ENCODE assay signal across 8 mouse cellular contexts in genomic region chr10:80700732-80701131, GRCm38 (mm10). TPM values are rescaled to one million over a fixed set of nuclear protein-coding genes. Genes with fewer than 3 reads are reported as not detected.
DNase-seq lines count a peak whose midpoint lies in the region; ATAC-seq and TF ChIP-seq lines count a peak whose summit lies in the region.

No protein-coding gene starts in this region.

- no peak for TF ChIP-seq CTCF in heart, adult 2 months (IDR thresholded peaks at IDR 0.05)
- no peak for TF ChIP-seq CTCF in E14TG2a.4 (conservative IDR thresholded peaks at IDR 0.05; ENCODE audit: low read length)

- DNase-seq in heart, embryonic 10.5 days (ENCODE audit: low spot score), result no peak
- no peak for DNase-seq in heart, adult 2 months
- DNase-seq in midbrain, embryonic 10.5 days (ENCODE audit: low spot score), result no peak
- DNase-seq in yolk sac, embryonic 10.5 days (ENCODE audit: low spot score), result peak; percentile 18
- DNase-seq in adrenal gland, postnatal 36 days, result no peak
- no peak for DNase-seq in lung, postnatal 10 days

- WGBS in heart, embryonic 10.5 days, result 41% methylated on average over 4 of the region's 4 CpGs
- WGBS in heart, adult 2 months, result 39% methylated on average over 4 of the region's 4 CpGs
- 50% methylated on average over 4 of the region's 4 CpGs for WGBS in midbrain, embryonic 10.5 days

- peak overlapping the region; percentile 90; the same call in 1 of the 2 replicates for H3K27ac ChIP-seq in heart, embryonic 10.5 days
- H3K27ac ChIP-seq in heart, adult 2 months, result no peak overlapping the region; the same call in 1 of the 2 replicates
- no peak overlapping the region for H3K27ac ChIP-seq in midbrain, embryonic 10.5 days (replicated peaks)

- H3K4me1 ChIP-seq in heart, embryonic 10.5 days, result peaks cover 76% of the 10 kb centered on the region
- peaks cover 3% of the 10 kb centered on the region; the same call in 1 of the 2 replicates for H3K4me1 ChIP-seq in heart, adult 2 months (ENCODE audit: control insufficient read depth, insufficient read depth, low read length)
- peaks cover 78% of the 10 kb centered on the region for H3K4me1 ChIP-seq in E14TG2a.4 (replicated peaks; ENCODE audit: low read depth, low read length)
- H3K4me1 ChIP-seq in midbrain, embryonic 10.5 days, result peaks cover 46% of the 10 kb centered on the region

- intact Hi-C loops in heart, adult 2 months (cut with DNase I), result loop anchor here (5.0 kb wide), 1 partner anchor 268 kb away; the partner anchor contains the start of gene Tcf3

- no peak for TF ChIP-seq EP300 in heart, adult 2 months (IDR thresholded peaks at IDR 0.05; ENCODE audit: insufficient read depth, low read depth, low read length)

- H3K4me3 ChIP-seq in heart, embryonic 10.5 days, result peak overlapping the region; percentile 77
- H3K4me3 ChIP-seq in heart, adult 2 months, result no peak overlapping the region
- peak overlapping the region; percentile 89 for H3K4me3 ChIP-seq in E14TG2a.4 (replicated peaks; ENCODE audit: low read length)
- H3K4me3 ChIP-seq in midbrain, embryonic 10.5 days, result peak overlapping the region; percentile 70

- no peak overlapping the region for H3K9ac ChIP-seq in heart, adult 2 months (ENCODE audit: low read depth, low read length)

- no peaks in the 10 kb centered on the region for H3K9me3 ChIP-seq in heart, embryonic 10.5 days
- no peaks in the 10 kb centered on the region for H3K9me3 ChIP-seq in E14TG2a.4 (ENCODE audit: low read length)
- no peaks in the 10 kb centered on the region for H3K9me3 ChIP-seq in midbrain, embryonic 10.5 days (replicated peaks)

- TF ChIP-seq POLR2A in heart, adult 2 months (IDR thresholded peaks at IDR 0.05; ENCODE audit: insufficient read depth, low read depth, low read length), result no peak

- H3K79me2 ChIP-seq in heart, adult 2 months (replicated peaks; ENCODE audit: control insufficient read depth, insufficient read depth, low read length), result no peaks in the 10 kb centered on the region

- peaks cover 20% of the 10 kb centered on the region for H3K36me3 ChIP-seq in heart, embryonic 10.5 days
- no peaks in the 10 kb centered on the region; the same call in 1 of the 2 replicates for H3K36me3 ChIP-seq in heart, adult 2 months (ENCODE audit: control insufficient read depth, insufficient read depth, low read length)
- H3K36me3 ChIP-seq in E14TG2a.4 (ENCODE audit: insufficient read depth, low read length), result peaks cover 39% of the 10 kb centered on the region
- H3K36me3 ChIP-seq in midbrain, embryonic 10.5 days, result peaks cover 9% of the 10 kb centered on the region

- no peaks in the 10 kb centered on the region for H3K27me3 ChIP-seq in heart, embryonic 10.5 days (ENCODE audit: insufficient read depth, poor library complexity, severe bottlenecking)
- H3K27me3 ChIP-seq in heart, adult 2 months (ENCODE audit: control insufficient read depth, insufficient read depth, low read length), result no peaks in the 10 kb centered on the region
- H3K27me3 ChIP-seq in E14TG2a.4 (ENCODE audit: insufficient read depth, low read length), result no peaks in the 10 kb centered on the region
- no peaks in the 10 kb centered on the region for H3K27me3 ChIP-seq in midbrain, embryonic 10.5 days (ENCODE audit: low read depth, poor library complexity, severe bottlenecking)

- peak; percentile 14 for ATAC-seq in granulocyte monocyte progenitor cell, adult 5-6 weeks (replicated peaks; ENCODE audit: poor library complexity, severe bottlenecking)

RNA-seq across cellular contexts. Expression of gene Mob3a, which starts 1.0 kb away (rescaled TPM):
- 54.8 and 56.8 TPM in 2 replicates for polyA plus RNA-seq in heart, embryonic 10.5 days (2016; fragmentation: Nextera tagmentation; extraction: Ambion mirVana)
- 1 to 10 TPM; 7.4 to 7.6 TPM for total RNA-seq in heart, adult 2 months (2021)
- polyA plus RNA-seq in heart, adult 2 months (2012; rRNA removed), result 11.7 and 13.6 TPM in 2 replicates
- total RNA-seq in granulocyte monocyte progenitor cell, adult 5-6 weeks (2014; fragmentation: Nextera tagmentation), result 34.1 and 37.2 TPM in 2 replicates
- total RNA-seq in granulocyte monocyte progenitor cell, adult 5-6 weeks (2017), result 34.2 and 59.8 TPM in 2 replicates
- 69.9 and 73.9 TPM in 2 replicates for polyA plus RNA-seq in midbrain, embryonic 10.5 days (2016; fragmentation: Nextera tagmentation; extraction: Ambion mirVana)
- total RNA-seq in adrenal gland, postnatal 36 days (2021), result 10 to 100 TPM; 19.4 to 20.1 TPM

RNA-seq across cellular contexts. Expression of gene Izumo4, which starts 1.3 kb away (rescaled TPM):
- 12.8 and 14.4 TPM in 2 replicates for polyA plus RNA-seq in heart, embryonic 10.5 days (2016; fragmentation: Nextera tagmentation; extraction: Ambion mirVana)
- total RNA-seq in heart, adult 2 months (2021), result 1 to 10 TPM; 3.4 to 3.8 TPM
- 13.3 and 15.6 TPM in 2 replicates for polyA plus RNA-seq in heart, adult 2 months (2012; rRNA removed)
- 9.0 and 17.3 TPM in 2 replicates for total RNA-seq in granulocyte monocyte progenitor cell, adult 5-6 weeks (2014; fragmentation: Nextera tagmentation)
- 7.1 and 7.8 TPM in 2 replicates for total RNA-seq in granulocyte monocyte progenitor cell, adult 5-6 weeks (2017)
- 8.9 and 15.7 TPM in 2 replicates for polyA plus RNA-seq in midbrain, embryonic 10.5 days (2016; fragmentation: Nextera tagmentation; extraction: Ambion mirVana)
- total RNA-seq in adrenal gland, postnatal 36 days (2021), result 10 to 100 TPM in 1 of 2 experiments, 1 to 10 TPM in 1; 9.9 to 16.6 TPM

RNA-seq across cellular contexts. Expression of gene Mknk2, which starts 22.8 kb away (rescaled TPM):
- 90.8 and 92.0 TPM in 2 replicates for polyA plus RNA-seq in heart, embryonic 10.5 days (2016; fragmentation: Nextera tagmentation; extraction: Ambion mirVana)
- total RNA-seq in heart, adult 2 months (2021), result 100 to 1,000 TPM; 176 to 229 TPM
- 199 and 208 TPM in 2 replicates for polyA plus RNA-seq in heart, adult 2 months (2012; rRNA removed)
- 49.2 and 63.3 TPM in 2 replicates for total RNA-seq in granulocyte monocyte progenitor cell, adult 5-6 weeks (2014; fragmentation: Nextera tagmentation)
- 37.7 and 58.0 TPM in 2 replicates for total RNA-seq in granulocyte monocyte progenitor cell, adult 5-6 weeks (2017)
- polyA plus RNA-seq in midbrain, embryonic 10.5 days (2016; fragmentation: Nextera tagmentation; extraction: Ambion mirVana), result 82.7 and 84.7 TPM in 2 replicates
- 100 to 1,000 TPM; 178 to 198 TPM for total RNA-seq in adrenal gland, postnatal 36 days (2021)

RNA-seq across cellular contexts. Expression of gene Ap3d1, which starts 41.3 kb away (rescaled TPM):
- 53.1 and 60.4 TPM in 2 replicates for polyA plus RNA-seq in heart, embryonic 10.5 days (2016; fragmentation: Nextera tagmentation; extraction: Ambion mirVana)
- 10 to 100 TPM; 40.2 to 42.6 TPM for total RNA-seq in heart, adult 2 months (2021)
- polyA plus RNA-seq in heart, adult 2 months (2012; rRNA removed), result 52.9 and 66.5 TPM in 2 replicates
- 43.2 and 47.8 TPM in 2 replicates for total RNA-seq in granulocyte monocyte progenitor cell, adult 5-6 weeks (2014; fragmentation: Nextera tagmentation)
- total RNA-seq in granulocyte monocyte progenitor cell, adult 5-6 weeks (2017), result 34.5 and 42.2 TPM in 2 replicates
- 57.1 and 62.5 TPM in 2 replicates for polyA plus RNA-seq in midbrain, embryonic 10.5 days (2016; fragmentation: Nextera tagmentation; extraction: Ambion mirVana)
- 10 to 100 TPM; 80.3 to 99.6 TPM for total RNA-seq in adrenal gland, postnatal 36 days (2021)

RNA-seq across cellular contexts. Expression of gene Btbd2, which starts 43.9 kb away (rescaled TPM):
- 59.0 and 69.9 TPM in 2 replicates for polyA plus RNA-seq in heart, embryonic 10.5 days (2016; fragmentation: Nextera tagmentation; extraction: Ambion mirVana)
- 10 to 100 TPM; 43.7 to 44.2 TPM for total RNA-seq in heart, adult 2 months (2021)
- 57.3 and 60.1 TPM in 2 replicates for polyA plus RNA-seq in heart, adult 2 months (2012; rRNA removed)
- total RNA-seq in granulocyte monocyte progenitor cell, adult 5-6 weeks (2014; fragmentation: Nextera tagmentation), result 26.1 and 34.6 TPM in 2 replicates
- total RNA-seq in granulocyte monocyte progenitor cell, adult 5-6 weeks (2017), result 13.3 and 34.8 TPM in 2 replicates
- 70.3 and 75.2 TPM in 2 replicates for polyA plus RNA-seq in midbrain, embryonic 10.5 days (2016; fragmentation: Nextera tagmentation; extraction: Ambion mirVana)
- total RNA-seq in adrenal gland, postnatal 36 days (2021), result 10 to 100 TPM; 61.7 to 71.2 TPM
